In the genomic region with DNA sequence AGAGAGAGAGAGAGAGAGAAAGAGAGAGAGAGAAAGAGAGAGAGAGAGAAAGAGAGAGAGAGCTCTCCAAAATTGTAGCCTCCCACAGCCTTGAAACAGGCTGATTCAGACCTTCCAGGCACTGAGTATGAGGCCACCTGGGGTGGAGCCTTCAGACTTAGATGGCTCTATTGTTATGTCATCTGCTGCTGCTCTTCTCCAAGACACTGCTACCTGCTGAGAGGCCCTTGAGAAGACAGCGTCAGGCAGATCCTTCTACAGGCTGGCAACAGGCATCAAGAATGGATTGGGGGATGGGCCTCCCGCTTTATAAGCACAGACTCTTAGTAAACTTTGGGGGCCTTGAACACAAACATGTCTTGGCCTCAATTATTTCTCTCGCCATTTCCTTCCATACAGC, we compare ENCODE assay signal across 17 mouse cellular contexts.
"Had no signal": no experiment of that assay in that cellular context is flagged by ENCODE, and none has a peak within 500 bp of the region (broad histone marks: within the 10 kb centered on the region; RNA-seq: fewer than 3 reads in every experiment).

No protein-coding gene starts in this region.

- DNase-seq: kidney, postnatal 14 days; lung, adult 2 months; lung, postnatal 4 days; midbrain, embryonic 14.5 days; right cerebral cortex, postnatal 14 days; thymus, adult 2 months; thymus, postnatal 25 days had no signal

- H3K4me3 ChIP-seq: kidney, embryonic 15.5 days; left cerebral cortex, adult 2 months; limb, embryonic 10.5 days; liver, embryonic 15.5 days; midbrain, embryonic 10.5 days; myocyte; neural tube, embryonic 15.5 days; stomach, embryonic 15.5 days had no signal

- H3K27me3 ChIP-seq: kidney, embryonic 15.5 days; liver, embryonic 15.5 days; neural tube, embryonic 15.5 days; stomach, embryonic 15.5 days had no signal

- H3K36me3 ChIP-seq: kidney, embryonic 15.5 days; limb, embryonic 10.5 days; liver, embryonic 15.5 days; midbrain, embryonic 10.5 days; neural tube, embryonic 15.5 days; stomach, embryonic 15.5 days had no signal

- H3K4me2 ChIP-seq: kidney, embryonic 15.5 days; liver, embryonic 11.5 days; liver, embryonic 15.5 days; neural tube, embryonic 15.5 days; stomach, embryonic 15.5 days had no signal

- H3K9me3 ChIP-seq: kidney, embryonic 15.5 days; limb, embryonic 10.5 days; liver, embryonic 15.5 days; midbrain, embryonic 10.5 days; neural tube, embryonic 15.5 days; stomach, embryonic 15.5 days had no signal

- H3K4me1 ChIP-seq: kidney, embryonic 15.5 days; limb, embryonic 10.5 days; liver, embryonic 15.5 days; midbrain, embryonic 10.5 days; neural tube, embryonic 15.5 days; stomach, embryonic 15.5 days had no signal

- H3K9ac ChIP-seq: kidney, embryonic 15.5 days; liver, embryonic 15.5 days; neural tube, embryonic 15.5 days; stomach, embryonic 15.5 days had no signal

- ATAC-seq: lung, postnatal 0 days had no signal

- H3K27ac ChIP-seq: kidney, embryonic 15.5 days; left cerebral cortex, adult 2 months; limb, embryonic 10.5 days; liver, embryonic 15.5 days; midbrain, embryonic 10.5 days; neural tube, embryonic 15.5 days; stomach, embryonic 15.5 days had no signal
